Mouse (Mus musculus) adipocyte (in vitro differentiated cells): ENCODE measurements around the gene Hipk2.
A peak's percentile ranks its signal among the peaks of the same experiment; 100 is the strongest.

ENCODE experiments used
- DNase-seq: peaks from one replicate; pipeline ENCODE4 v3.0.0-alpha.2; 2016; ENCODE audit warnings: low spot score

The Hipk2 gene

DNA sequence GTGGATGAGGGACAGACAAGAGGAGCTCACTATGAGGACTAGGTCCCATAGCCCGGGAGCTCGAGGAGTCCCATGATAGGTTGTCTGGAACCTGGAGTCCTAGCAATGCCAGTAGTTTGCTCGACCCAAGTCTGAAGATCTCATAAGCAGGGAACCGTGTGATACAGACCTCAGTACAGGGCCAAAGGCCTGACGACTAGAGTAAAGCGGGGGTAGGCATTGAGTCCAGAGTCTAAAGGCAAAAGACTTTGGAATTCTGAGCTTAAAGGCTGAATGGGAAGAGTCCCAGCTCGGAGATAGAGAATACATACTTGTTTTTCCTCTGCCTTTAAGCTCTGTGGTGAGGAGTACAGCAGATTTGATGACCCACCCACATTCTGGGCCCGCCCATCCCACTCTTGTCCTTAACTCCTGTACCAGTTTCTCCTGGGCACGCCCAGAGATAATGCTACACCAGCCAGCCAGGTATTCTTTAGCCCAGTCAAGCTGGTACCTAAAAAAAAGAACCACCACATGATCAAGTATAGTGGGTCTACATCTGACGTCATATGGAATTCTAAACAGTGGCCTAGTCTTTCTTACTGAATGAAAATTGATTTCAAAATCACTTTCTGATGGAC is 27.0 kb upstream of the Hipk2 start:
- DNase-seq: no peak

DNA sequence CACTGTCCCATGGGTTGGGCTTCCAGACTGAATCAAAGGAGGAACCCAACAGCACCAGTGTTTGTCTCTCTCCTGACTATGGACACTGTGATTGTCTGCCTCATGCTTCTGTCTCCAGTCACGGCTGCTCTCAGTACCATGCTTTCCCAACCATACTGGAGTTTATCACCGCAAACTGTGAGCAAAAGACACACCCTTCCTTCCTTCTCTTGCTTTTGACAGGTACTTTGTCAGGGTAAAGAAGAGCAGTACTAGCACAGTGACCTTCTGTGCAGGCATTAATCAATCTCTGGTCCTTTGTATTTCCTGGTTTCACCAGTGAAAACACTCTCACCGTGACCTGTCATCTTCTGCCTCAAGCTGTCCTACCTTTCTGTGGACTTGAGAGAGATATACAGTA is 25.7 kb upstream of the Hipk2 start:
- no peak for DNase-seq

- no peak for DNase-seq
These were observed 25.2 kb upstream of the Hipk2 start for GRCm38 (mm10) chr6:38901152-38901551.

DNA sequence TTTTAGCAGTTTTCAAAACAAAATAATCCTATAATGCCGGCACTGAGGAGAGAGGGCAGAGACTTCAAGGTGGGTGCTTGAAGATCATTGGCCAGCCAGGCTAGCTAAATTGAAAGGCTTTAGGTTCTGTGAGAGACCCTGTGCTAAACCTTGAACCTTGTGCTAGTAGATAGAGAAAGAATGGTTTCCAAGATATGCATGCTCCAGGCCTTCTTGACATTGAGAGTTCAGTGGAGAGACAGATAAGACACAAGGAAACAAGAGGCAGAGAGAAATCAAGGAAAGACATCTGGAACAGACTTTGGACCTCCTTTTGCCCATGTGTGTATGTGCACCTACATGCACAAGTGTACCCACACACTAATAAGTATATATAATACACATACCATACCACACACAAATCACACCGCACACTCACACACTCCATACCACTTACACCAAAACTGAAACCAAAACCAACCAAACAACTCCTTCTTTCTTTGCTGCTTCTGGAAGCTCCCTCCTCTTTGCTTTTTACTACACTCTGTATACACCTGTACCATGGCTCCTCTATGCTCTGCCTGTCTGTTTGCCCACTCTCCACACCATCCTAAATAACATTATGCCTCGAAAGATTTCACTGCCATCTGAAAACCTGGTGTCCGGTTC is 24.6 kb upstream of the Hipk2 start:
- no peak for DNase-seq

DNA sequence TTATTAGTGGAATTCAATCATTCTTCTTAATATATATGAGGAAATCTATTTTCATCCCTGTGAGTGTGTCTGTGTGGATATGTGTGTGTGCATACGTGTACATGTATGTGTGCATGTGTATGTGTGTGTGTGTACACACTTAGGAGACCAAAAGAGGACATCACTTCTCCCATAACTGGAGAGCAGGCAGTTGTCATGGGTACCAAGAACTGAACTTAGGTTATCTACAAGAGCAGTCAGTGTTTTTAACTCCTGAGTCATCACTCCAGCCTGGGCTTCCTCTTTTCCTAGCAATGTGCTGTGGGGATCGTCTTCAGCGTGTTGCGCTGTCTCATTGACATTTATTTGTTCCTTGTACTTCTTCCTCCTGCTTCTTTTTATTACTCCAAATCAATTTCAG is 24.1 kb upstream of the Hipk2 start:
- DNase-seq: no peak

- DNase-seq: peak; percentile 50
These were observed 17.6 kb upstream of the Hipk2 start for GRCm38 (mm10) chr6:38893615-38894014.

GRCm38 (mm10) chr6:38892017-38892416 is 16.1 kb upstream of the Hipk2 start:
- no peak for DNase-seq

DNA sequence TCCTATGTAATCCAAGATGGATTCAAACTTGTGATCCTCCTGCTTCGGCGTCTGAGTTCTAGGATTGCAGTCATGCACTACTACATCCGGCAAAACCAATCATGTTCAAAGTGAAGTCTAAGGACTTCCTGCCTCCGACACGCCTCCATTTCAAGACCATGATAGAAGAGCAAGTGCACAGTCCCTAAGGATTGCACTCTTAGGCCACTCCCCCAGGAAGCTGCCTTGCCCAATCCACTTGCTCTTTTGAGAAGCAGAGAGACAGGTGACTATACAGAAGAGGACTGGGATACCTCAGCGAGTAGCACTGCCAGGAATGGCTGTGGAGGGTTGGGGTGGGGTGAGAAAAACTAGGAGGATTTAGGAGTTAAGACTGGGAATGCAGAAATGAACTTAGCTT is 13.2 kb upstream of the Hipk2 start:
- no peak for DNase-seq

DNA sequence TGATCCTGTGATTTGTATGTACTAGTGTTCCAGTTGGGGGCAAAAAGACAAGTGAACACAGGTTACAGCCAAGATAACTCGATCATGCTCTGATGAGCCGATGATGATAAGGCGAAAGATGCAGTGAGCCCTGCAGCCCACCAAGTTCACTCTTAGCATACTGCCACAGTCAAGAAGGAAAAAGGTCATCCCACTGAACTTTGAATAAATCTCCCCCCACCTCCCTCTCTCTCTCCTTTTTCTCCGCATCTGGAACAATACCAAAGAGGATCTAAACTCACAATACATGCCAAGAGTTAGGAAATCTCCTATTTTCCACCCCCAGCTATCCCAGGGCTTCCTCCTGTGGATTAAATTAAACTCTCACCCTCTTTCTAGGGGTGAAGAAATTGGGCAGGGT is 11.5 kb upstream of the Hipk2 start:
- DNase-seq: no peak

DNA sequence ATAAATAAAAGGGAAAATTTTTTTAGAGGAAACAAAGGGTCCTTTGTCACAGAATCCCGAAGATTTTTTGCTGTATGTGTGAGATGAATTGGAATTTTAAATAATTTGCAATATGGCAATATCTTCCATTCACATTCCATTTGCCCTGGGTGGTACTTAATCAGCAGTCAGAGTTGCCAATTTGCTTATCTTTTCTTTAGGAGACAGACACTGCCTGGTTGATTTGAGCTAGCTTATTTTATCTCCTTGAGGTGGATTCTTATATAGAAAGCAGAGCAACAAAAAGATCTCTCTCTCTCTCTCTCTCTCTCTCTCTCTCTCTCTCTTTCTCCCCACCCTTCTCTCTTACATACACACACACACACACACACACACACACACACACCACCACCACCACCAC is 9.2 kb upstream of the Hipk2 start:
- DNase-seq: no peak

- DNase-seq: no peak
These were observed 8.5 kb upstream of the Hipk2 start for GRCm38 (mm10) chr6:38884482-38884881.

DNA sequence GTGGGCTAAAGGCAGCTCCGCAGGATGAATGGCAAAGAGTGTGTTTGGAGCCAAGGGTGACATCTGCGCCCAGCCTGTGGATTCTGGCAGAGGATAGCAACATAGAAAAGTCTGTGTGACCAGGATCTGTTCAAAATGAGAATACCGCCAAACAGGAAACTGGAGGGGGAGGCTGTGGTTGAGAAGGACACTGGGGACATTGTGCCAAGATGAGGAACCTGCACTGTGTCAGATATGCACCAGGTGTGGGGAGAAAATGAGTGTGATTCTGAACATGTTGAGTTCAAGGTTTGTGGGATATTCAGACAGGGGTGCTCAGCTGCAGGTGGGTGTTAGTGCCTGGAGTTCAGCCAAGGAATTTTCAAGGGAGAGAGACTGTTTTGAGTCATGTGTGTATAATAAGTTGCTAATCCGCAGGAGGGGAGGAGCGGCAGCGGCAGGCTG is 6.8 kb upstream of the Hipk2 start:
- no peak for DNase-seq

- DNase-seq: no peak
These were observed 6.0 kb upstream of the Hipk2 start for GRCm38 (mm10) chr6:38881975-38882374.

DNA sequence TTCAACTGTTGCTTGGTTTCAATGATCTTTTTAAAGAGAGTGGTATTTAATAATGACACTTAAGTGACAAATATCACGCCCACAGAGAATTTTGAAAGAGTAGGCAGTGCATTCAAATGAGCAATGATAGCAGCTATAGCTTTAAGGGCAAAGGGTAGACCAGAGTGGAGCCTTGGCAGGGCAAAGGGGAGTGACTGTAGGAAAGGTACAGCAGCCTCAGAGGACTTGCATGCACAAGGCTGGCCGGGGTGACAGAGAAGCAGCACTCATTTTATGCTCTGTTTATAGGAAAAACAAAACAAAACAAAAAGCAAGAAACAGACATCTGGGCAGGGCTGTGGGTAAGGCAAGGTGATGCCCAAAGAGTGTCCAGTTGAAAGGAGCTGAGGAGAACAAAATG is 5.5 kb upstream of the Hipk2 start:
- peak; percentile 71 for DNase-seq

- DNase-seq: no peak
These were observed 1.7 kb upstream of the Hipk2 start for GRCm38 (mm10) chr6:38877674-38878073.

DNA sequence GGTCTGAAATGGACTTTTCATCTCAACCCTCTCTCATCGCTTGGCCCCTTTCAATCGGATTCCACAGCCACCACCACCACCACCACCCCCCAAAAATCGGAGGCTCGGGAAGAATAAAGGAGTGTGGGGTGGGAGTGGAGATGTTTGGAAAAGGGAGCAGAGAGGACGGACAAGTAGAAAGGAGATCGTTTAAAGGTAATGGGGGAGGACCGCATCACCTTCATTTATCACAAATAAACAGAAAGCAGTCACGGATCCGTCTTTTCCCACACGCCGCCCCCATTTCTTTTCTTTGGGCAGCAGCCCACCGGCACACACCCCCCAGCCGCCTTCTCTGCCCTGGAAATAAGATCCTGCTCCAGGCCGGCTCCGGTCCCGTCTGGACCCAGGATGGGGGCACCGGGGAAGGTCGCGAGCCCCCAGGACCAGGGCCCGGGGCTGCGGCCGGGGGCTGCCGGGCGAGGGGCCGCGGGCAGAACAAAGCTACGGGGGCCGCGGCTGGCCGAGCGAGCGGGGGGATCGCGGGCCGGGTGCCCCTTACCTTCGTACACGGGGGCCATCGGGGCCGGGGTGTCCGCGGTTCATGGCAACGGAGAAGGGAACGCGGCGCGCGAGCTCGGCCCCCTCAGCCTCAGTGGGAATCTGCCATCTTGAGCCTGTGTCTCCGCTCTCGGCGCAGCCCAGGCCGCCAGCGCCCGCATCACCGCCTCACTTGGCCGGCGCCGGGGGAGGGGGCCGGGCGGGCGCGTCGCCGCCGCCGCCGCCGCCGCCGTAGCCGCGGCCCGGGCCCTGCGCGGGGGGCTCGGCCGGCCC is 501 bp downstream of the Hipk2 start, which contains the start of gene Tbxas1:
Tbxas1 (plus strand) TSS at position 147 of the 813 bp plus-strand sequence.
- DNase-seq: peak; percentile 44

DNA sequence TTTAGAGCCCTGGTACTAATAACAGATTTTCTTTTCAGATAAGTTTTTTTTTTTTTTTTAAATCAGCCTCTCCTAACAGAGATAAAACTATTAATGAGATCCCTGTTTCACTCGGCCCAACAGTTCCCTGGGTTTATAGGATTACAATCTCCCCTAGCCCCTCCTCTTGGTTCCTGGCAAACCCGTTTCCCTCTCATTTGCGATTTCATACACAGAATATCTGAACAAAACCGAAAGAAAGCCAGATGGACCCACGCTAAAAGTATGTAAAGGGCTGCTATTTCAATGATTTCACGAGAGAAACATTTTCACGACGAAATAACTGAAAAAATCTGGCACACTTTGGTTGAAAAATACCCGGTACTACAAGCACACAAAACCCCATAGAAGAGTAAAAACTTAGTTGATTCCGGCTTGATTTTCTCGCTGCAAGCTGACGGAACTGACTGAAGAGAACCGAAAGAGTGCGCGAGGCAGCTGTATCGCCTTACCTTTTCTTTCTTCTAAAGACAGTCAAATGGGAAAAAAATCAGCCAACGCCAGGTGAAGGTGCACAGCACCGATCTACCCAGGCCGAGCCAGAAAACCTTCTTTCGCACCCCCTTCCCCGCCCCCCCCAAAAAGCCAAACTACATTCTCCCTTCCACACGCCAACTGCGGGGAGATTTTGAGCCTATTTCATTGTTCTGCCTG is 1.3 kb downstream of the Hipk2 start:
- DNase-seq: peak; percentile 73

GRCm38 (mm10) chr6:38874035-38874434 is 1.9 kb downstream of the Hipk2 start:
- peak; percentile 89 for DNase-seq

DNA sequence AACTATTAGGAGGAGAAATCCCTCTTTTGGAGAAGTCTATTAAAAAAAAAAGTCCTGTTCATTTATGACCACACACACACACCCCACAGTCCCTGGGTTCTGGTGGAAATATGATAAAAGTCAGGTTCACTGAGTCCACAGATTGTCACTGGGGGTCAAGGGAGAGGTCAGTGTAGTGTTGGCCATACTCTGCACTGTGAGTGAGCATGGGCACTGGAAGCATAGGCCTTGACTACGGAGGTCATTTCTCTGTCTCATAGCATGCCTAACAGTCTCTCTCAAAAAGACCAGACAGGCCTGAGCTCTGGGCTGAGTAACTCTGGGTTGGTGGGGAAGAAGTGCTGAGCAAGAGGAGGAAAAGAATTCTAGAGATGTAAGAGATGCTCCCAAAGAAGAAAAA is 2.6 kb downstream of the Hipk2 start:
- DNase-seq: no peak

DNA sequence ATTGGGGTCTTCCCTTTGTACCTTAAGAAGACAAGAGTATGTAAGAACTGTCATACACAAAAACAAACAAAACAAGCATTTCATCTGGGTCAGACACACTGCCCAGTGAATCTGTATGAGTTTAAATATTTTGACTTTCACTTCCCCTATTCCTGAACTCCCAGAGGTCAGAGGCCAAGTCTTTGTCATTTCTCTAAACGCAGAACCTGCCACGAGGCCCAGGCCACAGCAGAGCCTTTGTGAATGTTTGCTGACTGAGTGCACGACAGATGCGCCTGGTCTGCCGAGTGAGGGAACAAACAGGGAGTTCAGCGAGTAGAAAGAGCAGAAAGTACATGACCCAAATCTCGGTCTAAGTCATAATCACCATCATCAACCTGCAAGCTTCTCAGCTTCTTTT is 4.9 kb downstream of the Hipk2 start:
- DNase-seq: no peak

DNA sequence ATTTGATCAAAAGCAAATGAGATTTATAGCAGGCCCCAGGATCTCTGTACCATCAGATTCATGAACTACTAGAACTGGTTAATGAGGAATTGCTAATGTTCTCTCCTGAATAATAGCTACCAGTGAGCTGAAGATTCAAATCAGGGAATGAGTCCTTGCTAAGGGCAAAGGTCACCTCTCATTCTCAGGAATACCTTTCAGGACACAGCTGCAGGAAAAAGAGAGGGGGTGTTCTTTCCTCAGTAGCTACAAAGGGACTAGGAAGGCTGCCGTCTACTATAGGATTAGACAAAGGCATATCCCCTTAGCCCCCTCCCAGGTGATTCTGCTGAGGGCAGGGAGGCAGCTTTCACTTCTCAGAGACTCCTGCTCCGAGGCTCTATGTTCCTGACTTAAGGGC is 5.9 kb downstream of the Hipk2 start:
- no peak for DNase-seq

DNA sequence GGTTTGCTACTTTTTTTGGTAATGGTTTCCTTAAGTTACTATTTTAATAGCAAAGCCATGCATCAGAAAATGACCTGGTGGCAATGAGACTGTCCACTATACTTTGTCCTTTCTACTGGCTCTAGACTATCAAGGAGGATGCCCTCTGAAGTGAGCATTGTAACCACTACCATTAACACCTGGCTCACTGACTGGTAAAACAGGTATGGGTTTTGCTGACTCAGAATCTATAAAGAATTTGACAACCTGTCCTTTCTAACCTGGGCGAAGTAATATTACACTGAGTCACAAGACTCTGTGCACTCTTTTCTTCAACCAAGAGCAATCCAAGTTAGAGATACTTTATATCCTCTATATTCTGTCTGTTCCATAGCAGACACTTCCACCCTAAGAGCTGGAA is 7.0 kb downstream of the Hipk2 start:
- DNase-seq: no peak

- DNase-seq: no peak
These were observed 8.7 kb downstream of the Hipk2 start for GRCm38 (mm10) chr6:38867291-38867690.
